Mouse (Mus musculus): ENCODE results near the gene Hsd17b7.
"Not testable (repeated sequence)": the region's sequence is repeated elsewhere in the genome, so short reads cannot be mapped to it uniquely, and the experiment has no call there.

Hsd17b7 gene

DNA sequence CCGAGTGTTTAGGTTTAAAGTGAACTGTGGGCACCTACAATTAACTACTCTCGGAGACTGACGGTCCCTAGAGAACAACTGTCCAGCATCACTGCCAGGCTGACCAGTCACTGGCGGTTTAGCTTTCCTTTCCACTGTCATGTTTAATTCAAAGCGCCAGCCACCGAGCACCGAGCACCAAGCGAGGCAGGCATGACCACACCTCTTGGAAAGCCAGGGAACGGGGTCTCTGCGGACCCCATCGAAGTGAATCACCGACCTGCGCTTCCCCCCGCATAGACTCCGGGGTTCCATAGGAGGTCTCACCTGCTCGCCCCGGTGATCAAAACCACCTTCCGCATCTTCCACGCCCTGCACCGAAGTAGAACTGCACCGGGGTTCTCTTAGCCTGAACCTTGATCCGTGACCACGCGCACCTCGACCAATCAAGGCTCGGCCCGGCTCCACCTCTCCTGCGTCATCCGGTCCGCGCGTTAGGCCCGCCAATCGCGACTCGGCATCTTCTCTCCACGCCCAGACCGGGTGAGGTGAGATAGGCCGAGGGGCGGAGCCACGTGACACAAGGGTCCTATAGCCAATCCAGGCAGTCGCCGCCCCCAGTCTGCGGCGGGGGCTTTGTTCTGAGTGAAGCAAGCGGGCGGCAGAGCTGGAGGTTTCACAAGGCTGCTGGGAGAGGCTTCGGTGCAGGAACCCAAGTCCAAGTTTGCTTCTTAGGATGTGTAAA lies at the start of gene Hsd17b7:
Gene Hsd17b7 (minus strand): TSS at position 450 of the 724 bp plus-strand sequence.
- DNase-seq, result peak; percentile 99

DNA sequence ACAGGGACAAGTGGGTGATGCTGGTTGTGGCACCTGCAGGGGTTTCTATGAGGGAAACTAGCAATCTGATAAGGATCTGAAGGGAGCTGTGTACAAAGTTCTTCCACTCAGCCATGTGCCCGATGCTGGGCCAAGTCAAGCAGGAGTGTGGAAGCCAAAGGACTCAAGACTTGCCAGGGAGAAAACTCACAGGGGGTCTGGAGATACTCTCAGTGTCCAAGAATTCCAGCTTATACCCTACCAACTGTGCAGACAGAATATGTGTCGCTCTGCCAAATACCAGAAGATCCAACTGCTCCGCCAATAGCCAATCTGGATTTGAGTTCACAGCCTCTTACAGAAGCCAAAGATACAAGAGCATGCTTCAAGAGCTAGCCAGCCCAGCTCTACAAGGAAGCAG lies 45.7 kb upstream of the Hsd17b7 start:
- DNase-seq, result no peak

DNA sequence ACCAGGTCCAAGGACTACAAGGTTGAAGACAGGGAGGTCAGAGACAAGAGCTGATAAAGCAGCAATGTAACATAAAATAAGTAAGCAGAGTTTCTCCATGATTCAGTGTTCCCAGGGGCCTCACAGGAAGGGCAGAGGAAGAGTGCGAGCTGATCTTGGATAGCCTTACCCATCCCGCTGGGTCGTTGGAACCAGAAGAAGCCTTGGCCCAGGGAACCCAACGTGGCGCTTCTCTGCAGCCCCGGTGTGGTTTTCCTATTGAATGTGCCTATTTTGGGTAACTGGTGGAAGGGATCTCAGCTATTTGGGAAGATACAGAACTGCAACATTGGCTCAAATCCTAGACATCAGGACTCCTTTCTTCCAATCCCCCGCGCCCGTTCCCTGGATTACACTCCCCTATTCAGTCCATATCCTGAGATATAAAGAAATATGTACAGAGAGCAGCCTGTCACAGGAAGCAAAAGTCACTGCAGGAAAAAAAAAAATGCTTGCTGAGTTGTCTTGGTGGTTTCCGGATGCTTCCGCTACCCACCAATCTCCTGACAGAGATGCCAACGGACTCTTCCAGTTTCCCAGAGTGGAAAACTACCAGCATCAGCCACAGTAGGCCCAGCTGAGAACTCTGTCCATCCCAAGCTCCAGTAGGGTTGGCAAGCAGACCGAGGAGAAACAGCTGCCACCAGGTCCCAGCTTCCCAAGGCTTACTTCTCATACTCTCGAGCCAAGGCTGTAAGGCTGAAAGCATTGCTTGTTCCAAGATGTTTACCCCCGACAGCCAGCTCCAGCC lies 41.9 kb upstream of the Hsd17b7 start:
- DNase-seq, result no peak

DNA sequence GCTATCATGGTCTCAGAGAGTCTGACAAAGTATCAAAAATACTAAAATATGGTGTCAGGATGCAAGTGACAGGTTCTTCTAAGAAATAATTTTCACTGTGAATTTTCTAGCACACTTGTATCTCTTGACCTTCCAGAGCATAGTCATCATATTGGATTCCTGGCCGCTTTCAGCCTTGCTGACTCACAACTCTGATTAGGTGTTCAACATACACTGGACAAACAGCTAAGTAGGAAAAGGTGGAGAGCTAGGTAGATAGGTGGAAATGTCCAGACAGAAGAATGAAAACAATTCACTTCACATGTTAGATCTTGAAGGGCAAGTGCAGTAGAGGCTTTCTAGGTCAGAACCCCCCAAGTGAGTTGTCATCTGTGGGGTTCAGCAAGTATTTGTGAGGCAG lies 40.3 kb upstream of the Hsd17b7 start:
- DNase-seq, result no peak

DNA sequence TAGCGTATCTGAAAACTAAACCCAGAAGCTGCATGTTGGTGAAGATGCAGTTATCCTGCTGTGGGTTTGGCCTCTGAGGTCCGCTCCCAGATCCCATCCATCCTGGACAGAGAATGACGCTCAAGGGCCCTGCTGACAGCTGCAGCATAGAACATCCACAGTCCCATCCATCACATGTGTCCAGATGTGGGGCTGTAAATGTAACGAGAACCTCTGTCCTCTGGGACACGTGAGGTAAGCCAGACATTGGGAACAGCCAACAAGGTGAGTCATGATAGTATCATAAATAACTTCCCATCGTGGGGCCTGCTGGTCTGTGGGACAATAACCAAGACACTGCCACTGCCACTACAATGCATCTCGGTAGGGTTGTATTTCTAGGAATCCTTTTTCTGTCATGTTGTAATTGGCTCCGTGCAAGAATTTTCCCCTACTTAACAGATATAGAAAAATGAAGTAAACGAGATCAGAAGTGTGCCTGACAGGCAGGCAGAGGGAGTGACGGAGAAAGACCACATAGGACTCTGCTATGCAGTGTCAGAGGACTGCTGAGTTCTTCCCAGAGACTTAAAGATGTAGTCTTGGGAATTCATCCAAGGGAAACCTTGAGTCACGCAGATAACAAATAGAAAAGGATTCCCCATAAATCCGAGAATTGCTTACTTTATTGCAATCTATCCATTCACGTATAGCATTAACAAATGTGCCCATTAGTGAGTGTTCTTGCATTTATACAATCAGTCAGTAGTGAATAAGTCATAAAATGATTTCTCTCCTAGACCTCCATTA lies 39.6 kb upstream of the Hsd17b7 start:
- no peak for DNase-seq

DNA sequence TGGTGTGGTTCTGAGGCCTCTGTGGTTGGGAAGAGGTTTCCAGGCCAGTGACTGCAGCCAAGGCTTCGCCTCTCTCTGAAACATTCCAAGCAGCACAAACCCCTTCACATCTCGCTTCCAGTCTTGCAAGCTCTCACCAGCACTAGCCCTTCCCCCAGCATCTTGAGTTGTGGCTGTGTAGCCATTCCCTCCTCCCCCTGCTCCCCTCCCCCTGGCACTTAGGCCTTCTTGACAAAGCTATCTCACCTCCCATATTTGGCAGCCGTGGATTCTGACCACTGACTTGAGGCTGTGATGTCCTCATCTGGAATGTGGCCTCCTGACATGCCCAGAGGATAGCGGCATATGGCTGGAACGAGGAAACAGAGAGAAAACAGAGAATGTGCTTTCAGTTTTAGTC lies 37.5 kb upstream of the Hsd17b7 start:
- no peak for DNase-seq

DNA sequence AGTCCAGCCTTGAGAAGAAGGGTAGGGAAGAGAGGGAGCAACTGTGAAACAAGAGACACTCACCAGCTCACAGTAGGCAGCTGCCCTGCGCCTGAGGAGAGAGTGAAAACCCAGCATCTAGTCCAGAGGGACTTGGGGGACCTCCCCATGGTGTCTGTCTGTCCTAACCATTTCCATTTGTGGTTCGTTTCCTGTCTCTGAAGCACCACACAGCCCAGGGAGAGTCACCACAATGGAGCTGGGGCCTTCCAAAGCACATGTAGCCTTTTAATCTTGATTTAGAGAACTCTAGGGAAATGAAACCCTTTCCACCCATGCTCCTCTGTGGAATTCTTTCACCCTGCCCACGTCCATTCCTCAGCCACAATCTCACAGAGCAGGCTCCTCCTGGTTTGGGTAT lies 36.3 kb upstream of the Hsd17b7 start:
- DNase-seq, result no peak

DNA sequence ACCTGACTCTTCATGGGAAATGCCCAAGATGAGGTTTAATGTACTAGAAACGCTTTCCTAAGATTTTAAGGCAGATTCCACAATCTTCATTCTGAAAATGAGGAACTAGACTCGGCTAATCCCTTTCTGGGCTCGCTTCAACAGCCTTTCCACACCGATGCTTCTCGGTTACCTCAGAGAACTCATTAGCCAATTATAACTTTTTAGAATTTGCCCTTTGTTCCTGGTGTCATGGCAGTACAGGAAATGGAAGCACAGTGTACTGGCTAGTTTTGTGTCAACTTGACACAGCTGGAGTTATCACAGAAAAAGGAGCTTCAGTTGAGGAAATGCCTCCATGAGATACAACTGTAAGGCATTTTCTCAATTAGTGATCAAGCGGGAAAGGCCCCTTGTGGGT lies 24.9 kb upstream of the Hsd17b7 start:
- not testable (repeated sequence) for DNase-seq

DNA sequence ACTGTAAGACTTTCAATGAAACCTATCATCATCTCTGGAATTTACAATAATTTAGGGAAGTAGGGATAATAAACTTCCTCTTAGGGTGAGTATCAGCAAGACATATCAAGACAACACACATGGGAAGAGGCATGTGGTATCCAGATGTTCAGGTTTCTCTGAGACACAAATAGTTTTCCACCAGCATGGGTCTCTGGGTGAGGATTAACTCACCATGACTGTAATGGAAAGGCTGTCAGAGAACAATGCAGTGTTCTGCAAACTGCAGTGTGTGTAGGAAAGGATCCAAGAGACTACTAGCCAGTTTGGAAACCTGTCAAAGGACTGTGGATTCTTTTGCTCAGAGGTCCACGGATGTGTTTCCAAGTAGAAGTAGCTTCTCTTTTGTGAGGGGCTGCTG lies 17.1 kb upstream of the Hsd17b7 start:
- DNase-seq, result no peak

DNA sequence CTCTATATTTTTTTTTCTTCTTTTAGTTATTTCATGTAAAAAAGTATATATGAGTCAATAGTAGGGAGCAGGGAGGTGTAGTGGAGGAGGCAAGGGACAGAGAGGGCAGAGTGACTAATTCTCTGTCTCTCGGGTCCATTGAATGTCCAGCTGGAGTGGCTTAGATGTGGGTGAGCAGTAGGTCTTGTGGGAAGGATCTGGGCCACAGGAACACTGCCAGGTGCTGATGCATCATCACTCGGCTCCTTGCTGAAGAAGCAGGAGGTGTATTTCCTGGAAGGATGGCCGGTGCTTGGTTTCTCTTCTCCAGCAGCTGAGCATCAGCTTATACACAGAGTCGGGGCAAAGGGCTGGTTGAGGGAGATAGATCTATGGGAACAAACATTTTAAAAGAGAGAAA lies 8.6 kb upstream of the Hsd17b7 start:
- DNase-seq, result no peak

DNA sequence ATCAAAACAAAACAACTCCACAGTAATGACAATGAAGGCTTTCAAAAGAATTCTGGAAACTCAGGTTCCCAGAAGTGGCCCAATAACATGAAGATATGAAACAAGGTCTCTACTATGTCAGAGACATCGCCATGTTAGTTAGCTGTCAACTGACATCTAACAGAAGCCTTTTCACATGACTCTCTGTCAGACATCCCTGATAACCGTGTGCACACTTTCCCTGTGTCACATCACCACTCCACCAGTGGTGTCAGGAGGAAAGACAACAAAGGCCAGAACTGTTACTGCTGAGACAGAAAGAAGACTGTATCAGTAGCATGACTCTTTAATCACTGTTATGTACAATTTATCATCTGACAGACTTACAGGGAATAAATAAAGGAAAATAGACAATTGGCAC lies 3.0 kb upstream of the Hsd17b7 start:
- DNase-seq, result no peak

DNA sequence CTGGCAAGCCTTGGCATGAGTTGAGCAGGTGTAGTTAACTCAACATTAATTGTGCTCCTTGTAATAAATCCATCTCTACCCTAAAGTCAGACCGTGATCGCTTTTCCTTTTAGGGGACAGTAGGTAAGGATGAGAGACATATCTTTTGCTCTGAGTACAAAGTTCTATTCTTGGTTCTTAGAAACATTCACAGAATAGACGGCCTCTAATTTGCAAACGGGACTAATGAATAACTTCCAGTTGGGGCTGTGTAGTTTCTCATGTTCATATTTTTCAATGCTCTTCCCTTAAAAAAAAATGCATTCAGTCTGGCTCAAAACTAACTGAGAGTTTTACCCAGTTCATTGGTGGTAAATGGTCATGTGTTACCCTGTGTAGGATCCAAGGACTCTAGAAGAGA lies 1.9 kb upstream of the Hsd17b7 start:
- no peak for DNase-seq

DNA sequence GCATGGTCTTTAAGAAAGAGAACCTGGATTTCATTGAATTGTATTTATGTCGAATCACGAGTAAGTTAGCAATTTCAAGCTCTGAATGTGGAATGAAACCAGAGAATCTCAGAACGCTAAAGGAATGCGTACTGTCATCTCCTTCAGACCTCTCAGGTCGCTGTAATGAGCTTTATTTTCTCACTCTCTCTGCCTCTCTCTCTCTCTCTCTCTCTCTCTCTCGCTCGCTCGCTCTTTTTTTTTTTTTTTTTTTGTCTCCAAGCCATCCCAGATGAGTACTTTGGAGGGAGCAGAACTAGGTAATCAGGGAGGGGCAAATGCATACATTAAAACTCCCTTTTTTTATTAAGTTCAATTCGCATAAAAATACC lies 460 bp upstream of the Hsd17b7 start:
- no peak for DNase-seq

DNA sequence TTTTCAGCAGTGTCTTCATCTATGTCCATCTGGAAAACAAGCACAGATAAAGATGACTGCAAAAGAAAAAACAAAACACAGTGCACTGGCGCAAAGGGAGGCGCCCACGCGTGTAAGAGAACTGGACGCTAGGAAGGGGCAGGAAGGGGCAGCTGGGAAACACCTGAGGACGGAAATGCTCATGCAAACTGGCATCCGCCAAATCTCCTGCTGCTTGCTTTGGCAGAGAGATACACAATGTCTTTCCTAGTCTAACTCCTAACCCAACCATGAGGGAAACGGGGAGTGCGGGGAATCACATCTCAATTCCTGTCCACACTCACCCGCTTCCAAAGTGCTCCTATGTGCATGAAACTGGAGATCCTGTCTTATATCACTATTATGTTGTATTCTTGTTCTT lies 15.9 kb downstream of the Hsd17b7 start:
- no peak for DNase-seq

DNA sequence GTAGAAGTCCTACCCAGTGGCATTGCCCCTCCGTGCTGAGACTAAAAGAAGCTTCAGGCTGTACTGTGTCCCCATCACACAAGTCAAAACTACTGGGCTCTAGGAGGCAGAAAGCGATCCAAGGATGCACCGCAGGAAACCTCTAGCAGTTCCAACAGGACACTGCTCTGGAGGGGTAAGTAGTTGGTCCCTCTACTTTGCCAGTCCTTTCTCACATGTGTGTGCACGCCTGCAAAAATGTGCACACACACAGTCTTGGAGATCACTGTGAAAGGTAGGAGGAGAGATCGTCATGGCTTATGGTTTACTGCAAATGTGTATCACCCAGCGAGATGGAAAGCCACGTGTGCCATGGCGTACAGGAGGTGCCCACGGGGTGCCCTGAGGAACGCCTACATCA lies 16.4 kb downstream of the Hsd17b7 start:
- DNase-seq, result no peak

DNA sequence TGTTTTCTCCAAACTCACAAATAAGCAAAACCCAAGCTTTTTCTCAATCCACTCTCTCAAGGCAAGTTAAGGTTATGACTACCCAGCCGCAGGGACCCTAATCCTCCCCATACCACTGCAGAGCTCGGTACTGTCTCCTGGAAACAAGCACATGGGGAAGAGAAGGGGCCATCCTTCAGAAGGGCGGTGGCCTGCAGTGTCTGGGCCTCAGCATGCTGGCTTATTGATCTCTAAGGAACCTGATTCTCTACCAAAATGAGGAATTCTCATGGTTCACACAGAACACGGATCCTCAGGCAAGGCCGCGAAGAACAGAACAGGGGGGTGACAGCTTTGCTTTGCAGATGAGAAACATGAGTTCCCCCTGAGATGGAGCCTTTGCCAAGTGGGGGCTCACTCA lies 17.5 kb downstream of the Hsd17b7 start:
- DNase-seq, result no peak

DNA sequence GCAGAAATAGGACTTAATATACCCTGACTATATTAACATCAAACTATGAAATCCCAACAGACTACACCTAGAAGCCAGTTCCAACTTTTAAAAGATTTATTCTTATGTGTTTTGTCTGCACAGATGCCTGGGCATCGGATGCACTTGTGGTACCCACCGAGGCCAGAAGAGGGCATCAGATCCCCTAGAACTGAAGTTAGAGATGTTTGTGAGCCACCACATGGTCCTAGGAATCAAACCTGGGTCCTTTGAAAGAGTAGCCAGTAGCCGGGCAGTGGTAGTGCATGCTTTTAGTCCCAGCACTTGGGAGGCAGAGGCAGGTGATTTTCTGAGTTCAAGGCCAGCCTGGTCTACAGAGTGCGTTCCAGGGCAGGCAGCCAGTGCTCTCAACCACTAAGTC lies 18.4 kb downstream of the Hsd17b7 start:
- DNase-seq, result peak; percentile 13

DNA sequence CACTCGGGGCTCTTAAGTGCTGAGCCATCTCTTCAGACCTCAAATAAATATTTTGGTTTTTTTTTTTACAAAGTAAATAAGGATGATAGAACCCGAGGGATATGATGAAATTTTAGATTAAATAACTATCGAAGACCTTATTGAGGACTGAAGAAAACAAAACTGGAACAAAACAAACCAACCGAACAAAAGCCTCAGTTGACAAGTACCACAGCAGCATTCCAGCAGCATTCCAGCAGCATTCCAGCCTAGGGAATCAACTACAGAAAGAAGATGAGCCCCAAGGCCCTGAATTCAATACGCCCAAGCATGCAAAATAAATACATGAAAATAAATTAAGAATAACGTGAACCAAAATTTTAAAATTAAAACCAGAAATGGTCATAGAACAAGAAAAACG lies 19.1 kb downstream of the Hsd17b7 start:
- no peak for DNase-seq

DNA sequence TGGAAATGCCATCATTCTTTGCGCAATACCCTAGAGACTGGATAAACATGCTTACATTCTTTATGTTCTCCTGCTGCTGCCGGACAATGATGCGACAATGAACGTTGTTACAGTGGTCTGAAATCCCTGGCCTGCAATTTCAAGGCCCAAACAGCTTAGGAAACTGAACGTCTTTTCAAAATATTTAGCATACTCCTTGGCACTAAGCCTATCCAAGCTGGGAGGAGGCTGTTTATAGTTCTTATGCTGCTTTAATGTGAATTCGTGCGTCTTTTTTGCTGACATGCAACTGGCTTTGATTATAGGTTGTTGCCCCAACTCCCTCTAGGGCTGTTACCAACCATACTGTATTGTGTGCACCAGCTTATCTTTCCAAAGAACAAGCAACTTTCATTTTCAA lies 20.2 kb downstream of the Hsd17b7 start:
- no peak for DNase-seq

DNA sequence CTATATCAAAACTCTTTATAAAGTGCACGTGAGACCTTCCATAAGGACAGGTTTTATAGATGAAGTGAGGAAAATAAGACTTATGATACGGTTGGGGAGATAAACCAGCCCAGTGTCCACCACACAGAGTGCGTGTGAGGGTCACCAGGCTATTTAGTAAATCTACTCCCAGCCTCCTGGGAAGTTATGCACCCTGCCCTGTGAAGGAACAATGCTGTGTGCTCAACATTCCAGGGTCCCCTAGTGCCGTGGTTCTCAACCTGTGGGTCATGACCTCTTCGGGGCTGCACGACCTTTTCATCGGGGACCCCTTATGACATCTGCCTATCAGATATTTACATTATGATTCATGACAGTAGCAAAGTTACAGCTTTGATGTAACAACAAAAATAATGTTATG lies 20.8 kb downstream of the Hsd17b7 start:
- no peak for DNase-seq

DNA sequence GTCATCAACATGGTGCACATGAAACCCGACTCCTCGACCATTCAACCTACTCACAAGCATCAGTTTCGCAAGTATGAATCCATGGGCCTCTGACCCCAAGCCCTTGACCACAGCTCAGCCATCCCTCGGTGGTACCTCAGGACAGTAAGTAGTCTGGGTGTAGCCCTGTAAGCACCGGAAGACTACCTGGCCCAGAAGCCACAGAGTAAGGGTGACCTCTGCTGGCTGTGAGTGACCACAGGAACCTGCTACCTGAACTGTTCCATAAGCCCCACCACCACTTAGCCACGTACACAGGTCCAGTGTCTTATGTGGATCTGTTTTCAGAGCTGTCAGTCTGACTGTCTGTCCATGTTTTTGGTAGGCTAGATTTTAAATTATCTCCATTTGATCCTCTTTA lies 21.4 kb downstream of the Hsd17b7 start:
- no peak for DNase-seq

DNA sequence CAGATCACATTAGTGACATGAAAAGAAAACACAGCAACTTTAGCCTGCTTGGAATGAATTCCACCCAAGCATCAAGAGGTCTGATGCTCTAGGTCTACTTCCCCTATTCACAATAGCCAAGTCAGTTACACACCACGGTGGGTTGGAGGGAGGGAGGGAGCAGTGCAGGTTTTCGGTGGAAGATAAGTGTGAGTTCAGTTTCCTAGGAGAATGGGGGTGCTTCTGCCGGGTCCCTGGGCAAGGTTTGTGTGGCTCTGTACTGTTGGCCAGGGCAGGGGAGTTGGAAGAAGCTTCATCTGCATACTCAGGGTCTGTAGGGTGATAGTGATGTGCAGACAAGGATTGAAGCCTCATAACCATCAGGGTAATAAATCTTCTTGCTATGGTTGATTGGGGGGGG lies 23.0 kb downstream of the Hsd17b7 start:
- DNase-seq, result no peak

DNA sequence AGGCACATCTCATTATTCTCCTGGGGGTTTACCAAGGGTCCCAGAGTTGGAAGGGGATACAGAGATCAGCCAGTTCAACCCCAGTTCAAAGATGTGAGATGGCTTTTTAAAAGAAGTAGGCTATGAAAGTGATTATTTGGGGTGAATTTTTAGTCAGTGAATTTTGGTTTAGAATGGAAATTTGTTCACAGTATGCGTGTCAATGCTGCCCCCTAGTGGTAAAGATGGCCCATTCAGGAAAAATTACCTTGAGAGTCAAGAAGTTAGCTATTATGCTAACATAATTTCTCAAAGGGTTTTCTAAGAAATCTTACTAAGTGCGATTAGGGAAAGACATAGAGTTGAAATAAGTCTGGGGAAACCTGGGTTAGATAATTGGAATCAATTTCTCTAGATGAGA lies 29.7 kb downstream of the Hsd17b7 start:
- DNase-seq, result peak; percentile 28
